Mouse (Mus musculus) thymus, postnatal 25 days (tissue): Measurements from ENCODE around the gene Rho.
A peak's percentile ranks its signal among the peaks of the same experiment; 100 is the strongest.

Source experiments
- DNase-seq: peaks from one replicate; pipeline ENCODE4 v3.0.0; 2022

Rho gene

GRCm38 (mm10) chr6:115931639-115932038 lies at the start of gene Rho:
Gene Rho (plus strand): TSS chr6:115931748.
- no peak for DNase-seq

GRCm38 (mm10) chr6:115884018-115884417 lies 47.5 kb upstream of the Rho start:
- no peak for DNase-seq

GRCm38 (mm10) chr6:115886894-115887293 lies 44.7 kb upstream of the Rho start:
- peak; percentile 28 for DNase-seq

GRCm38 (mm10) chr6:115888296-115888695 lies 43.3 kb upstream of the Rho start:
- peak; percentile 55 for DNase-seq

- no peak for DNase-seq
These were observed 40.9 kb upstream of the Rho start for GRCm38 (mm10) chr6:115890601-115891000.

- DNase-seq, result no peak
These were observed 40.5 kb upstream of the Rho start for GRCm38 (mm10) chr6:115891061-115891460.

GRCm38 (mm10) chr6:115891497-115892061 lies 40.0 kb upstream of the Rho start:
- no peak for DNase-seq

GRCm38 (mm10) chr6:115892363-115892762 lies 39.2 kb upstream of the Rho start:
- no peak for DNase-seq

- DNase-seq, result no peak
These were observed 35.2 kb upstream of the Rho start for GRCm38 (mm10) chr6:115896346-115896745.

GRCm38 (mm10) chr6:115897117-115897516 lies 34.4 kb upstream of the Rho start:
- no peak for DNase-seq

- DNase-seq, result no peak
These were observed 33.5 kb upstream of the Rho start for GRCm38 (mm10) chr6:115897926-115898520.

GRCm38 (mm10) chr6:115901062-115901461 lies 30.5 kb upstream of the Rho start:
- peak; percentile 73 for DNase-seq

- no peak for DNase-seq
These were observed 30.0 kb upstream of the Rho start for GRCm38 (mm10) chr6:115901489-115901931.

GRCm38 (mm10) chr6:115902545-115902944 lies 29.0 kb upstream of the Rho start:
- no peak for DNase-seq

- DNase-seq, result no peak
These were observed 26.0 kb upstream of the Rho start for GRCm38 (mm10) chr6:115905568-115905967.

GRCm38 (mm10) chr6:115906455-115906854 lies 25.1 kb upstream of the Rho start:
- no peak for DNase-seq

- no peak for DNase-seq
These were observed 24.7 kb upstream of the Rho start for GRCm38 (mm10) chr6:115906871-115907270.

GRCm38 (mm10) chr6:115908421-115908982 lies 23.0 kb upstream of the Rho start:
- no peak for DNase-seq

- no peak for DNase-seq
These were observed 22.5 kb upstream of the Rho start for GRCm38 (mm10) chr6:115909052-115909451.

- DNase-seq, result peak; percentile 29
These were observed 21.6 kb upstream of the Rho start for GRCm38 (mm10) chr6:115909940-115910339.

- no peak for DNase-seq
These were observed 19.8 kb upstream of the Rho start for GRCm38 (mm10) chr6:115911763-115912162.

- DNase-seq, result no peak
These were observed 18.1 kb upstream of the Rho start for GRCm38 (mm10) chr6:115913482-115913881.

GRCm38 (mm10) chr6:115914511-115915202 lies 16.9 kb upstream of the Rho start:
- DNase-seq, result no peak
